Mouse (Mus musculus): ENCODE data around the gene Gm7954.
"Not testable (repeated sequence)": the region's sequence is repeated elsewhere in the genome, so short reads cannot be mapped to it uniquely, and the experiment has no call there.

Gm7954 gene

GRCm38 (mm10) chr14:41453418-41453817 is at the start of gene Gm7954:
Gene Gm7954 (minus strand): TSS chr14:41453518.
- DNase-seq = not testable (repeated sequence)

DNA sequence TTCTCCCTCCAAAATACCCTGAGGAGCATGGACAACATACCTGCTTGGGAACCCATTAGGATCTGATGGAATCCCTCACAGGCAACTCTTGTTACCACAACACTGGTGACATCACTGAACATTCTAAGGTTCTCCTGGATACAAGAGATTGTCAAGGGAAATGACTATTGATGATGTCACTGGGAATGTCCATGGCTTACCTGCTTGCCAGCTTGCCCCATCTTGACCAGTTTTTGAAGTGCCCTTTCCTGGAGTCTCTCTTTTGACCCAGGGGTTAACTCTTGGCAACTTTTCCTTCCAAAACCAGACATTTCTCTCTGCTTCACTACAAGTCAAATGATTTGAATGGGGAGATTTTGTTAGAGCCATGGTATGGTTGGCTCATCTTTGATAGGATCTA is 36.1 kb upstream of the Gm7954 start, which contains the start of gene Gm3486:
Gene Gm3486 (minus strand): TSS at position 101 of the 400 bp plus-strand sequence.
- not testable (repeated sequence) for DNase-seq

DNA sequence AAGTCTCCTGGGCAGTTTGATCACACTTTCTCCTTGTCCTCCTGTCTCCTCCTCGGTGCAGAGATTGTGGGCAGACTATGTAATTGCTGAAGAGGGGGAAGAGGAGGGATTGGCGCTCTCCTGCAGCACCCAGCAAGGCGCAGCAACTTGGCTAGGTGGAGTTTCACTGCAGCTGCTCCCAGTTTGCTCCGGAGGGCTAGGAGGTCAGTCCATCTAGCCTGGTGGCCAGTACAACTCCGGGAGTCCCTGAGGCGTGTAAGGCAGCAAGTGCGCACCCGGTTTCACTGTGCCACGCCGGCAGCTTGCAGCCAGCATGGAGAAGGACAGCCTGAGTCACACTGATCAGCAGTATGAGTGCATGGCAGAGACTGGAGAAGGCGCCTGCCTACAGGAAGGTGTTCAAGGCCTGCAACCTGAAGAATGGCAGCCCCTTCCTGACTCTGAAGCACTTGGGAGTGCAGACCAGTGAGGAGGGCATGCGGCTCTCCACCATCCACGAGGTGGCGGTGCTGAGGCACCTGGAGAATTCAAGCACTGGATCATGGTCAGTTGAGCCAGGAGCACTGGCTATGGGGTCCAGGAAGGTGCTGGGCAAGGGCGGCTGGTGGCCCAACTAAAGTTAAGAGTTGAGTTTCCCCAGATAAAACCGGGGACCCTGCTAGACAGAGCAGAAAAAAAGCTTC is 27.8 kb downstream of the Gm7954 start:
- DNase-seq = not testable (repeated sequence)

DNA sequence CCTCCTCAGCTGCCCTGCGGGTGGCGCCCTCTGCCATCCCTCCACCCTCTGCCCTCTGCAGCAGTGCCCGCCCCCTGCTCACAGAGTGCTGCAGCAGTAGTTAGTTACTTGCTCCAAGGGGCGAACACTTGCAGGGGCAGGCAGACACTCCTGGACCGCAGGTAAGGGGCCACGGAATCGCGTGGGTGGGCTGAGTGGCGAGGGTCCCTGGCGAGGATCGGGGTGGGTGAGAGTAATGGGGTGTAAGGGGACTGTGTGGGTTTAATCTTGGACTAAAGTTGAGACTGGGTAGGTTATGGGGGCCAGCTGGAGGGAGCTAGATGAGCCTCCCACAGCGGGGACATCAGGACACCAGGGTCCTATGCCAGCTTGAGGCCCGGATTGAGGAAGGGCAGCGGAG is 28.6 kb downstream of the Gm7954 start:
- not testable (repeated sequence) for DNase-seq

GRCm38 (mm10) chr14:41408181-41408580 is 45.1 kb downstream of the Gm7954 start, which contains the start of gene Gm6482:
Gene Gm6482 (minus strand): TSS chr14:41408281.
- DNase-seq = not testable (repeated sequence)

All from thymus, postnatal 4 days (tissue).